Mouse (Mus musculus): ENCODE measurements at regions not wholly inside any gene's neighbourhood (a gene's known extent, or its start where the extent isn't known, plus 50 kb on each side); places are given as distances from the start of the nearest gene placed in this dataset.

- DNase-seq = no peak
Observed at GRCm38 (mm10) chr11:112238960-112239884, 542.8 kb upstream of the Sox9 start.

- DNase-seq = no peak
Observed at GRCm38 (mm10) chr11:112252548-112252947, 529.5 kb upstream of the Sox9 start.

- no peak for DNase-seq
Observed at GRCm38 (mm10) chr11:112253061-112253460, 529.0 kb upstream of the Sox9 start.

GRCm38 (mm10) chr11:112256326-112256725 is 525.7 kb upstream of the Sox9 start:
- no peak for DNase-seq

- DNase-seq = no peak
Observed at GRCm38 (mm10) chr11:112264077-112264476, 517.9 kb upstream of the Sox9 start.

- DNase-seq = no peak
Observed at GRCm38 (mm10) chr11:112270911-112271310, 511.1 kb upstream of the Sox9 start.

- no peak for DNase-seq
Observed at GRCm38 (mm10) chr11:112278566-112278965, 503.5 kb upstream of the Sox9 start.

GRCm38 (mm10) chr11:112282911-112283310 is 499.1 kb upstream of the Sox9 start:
- no peak for DNase-seq

- DNase-seq = no peak
Observed at GRCm38 (mm10) chr11:112298901-112299341, 483.1 kb upstream of the Sox9 start.

- DNase-seq = no peak
Observed at GRCm38 (mm10) chr11:112303091-112303490, 478.9 kb upstream of the Sox9 start.

GRCm38 (mm10) chr11:112325850-112326249 is 456.2 kb upstream of the Sox9 start:
- no peak for DNase-seq

- DNase-seq = no peak
Observed at GRCm38 (mm10) chr11:112327606-112328005, 454.4 kb upstream of the Sox9 start.

- no peak for DNase-seq
Observed at GRCm38 (mm10) chr11:112345133-112345532, 436.9 kb upstream of the Sox9 start.

- no peak for DNase-seq
Observed at GRCm38 (mm10) chr11:112345586-112345985, 436.4 kb upstream of the Sox9 start.

GRCm38 (mm10) chr11:112346089-112346488 is 435.9 kb upstream of the Sox9 start:
- DNase-seq = no peak

GRCm38 (mm10) chr11:112346532-112346931 is 435.5 kb upstream of the Sox9 start:
- DNase-seq = no peak

- no peak for DNase-seq
Observed at GRCm38 (mm10) chr11:112355311-112355710, 426.7 kb upstream of the Sox9 start.

- DNase-seq = no peak
Observed at GRCm38 (mm10) chr11:112366715-112367114, 415.3 kb upstream of the Sox9 start.

GRCm38 (mm10) chr11:112370941-112371340 is 411.1 kb upstream of the Sox9 start:
- DNase-seq = no peak

- no peak for DNase-seq
Observed at GRCm38 (mm10) chr11:112400069-112400468, 382.0 kb upstream of the Sox9 start.

GRCm38 (mm10) chr11:112407681-112408080 is 374.3 kb upstream of the Sox9 start:
- DNase-seq = no peak

GRCm38 (mm10) chr11:112412434-112412833 is 369.6 kb upstream of the Sox9 start:
- no peak for DNase-seq

GRCm38 (mm10) chr11:112442639-112443038 is 339.4 kb upstream of the Sox9 start:
- DNase-seq = no peak

- no peak for DNase-seq
Observed at GRCm38 (mm10) chr11:112443890-112444289, 338.1 kb upstream of the Sox9 start.

Data from heart, adult 18-20 months (tissue).